Mouse (Mus musculus) gastrocnemius, adult 2 months (tissue): ENCODE measurements around the gene Ugt3a1. TPM values are rescaled to one million over a fixed set of nuclear protein-coding genes. Genes with fewer than 3 reads are reported as not detected.
"Not testable (repeated sequence)": the region's sequence is repeated elsewhere in the genome, so short reads cannot be mapped to it uniquely, and the experiment has no call there.

Experiments
- DNase-seq: peaks from one replicate; pipeline ENCODE4 v3.0.0; 2022
- H3K27ac ChIP-seq: fragments of 200-600 bp; 2 replicates; pipeline ENCODE4 v1.8.1; 2022; ENCODE audit warnings: mild to moderate bottlenecking
- H3K4me3 ChIP-seq: fragments of 200-600 bp; 2 replicates; pipeline ENCODE4 v1.8.1; 2022; ENCODE audit warnings: mild to moderate bottlenecking, moderate library complexity
- CTCF ChIP-seq: fragments of 200-600 bp; IDR thresholded peaks from 2 replicates; pipeline ENCODE4 v1.8.1; 2022; ENCODE audit warnings: antibody characterized with exemption, mild to moderate bottlenecking, moderate library complexity
- intact Hi-C: fragments of 180-260 bp; cut with DNase I; formaldehyde crosslinking; loops from one replicate; pipeline ENCODE4 v1.15.1; 2025
- long read RNA-seq, 2 experiments: library from polyadenylated mRNA; stranded (forward); transcript quantifications; one replicate each; pipeline ENCODE4 v2.0.0; 2021
- total RNA-seq, 2 experiments: library from RNA; stranded (reverse); gene quantifications; 2 replicates each; pipeline ENCODE4 v1.2.3; 2021

Gene Ugt3a1
- not detected for total RNA-seq
- long read RNA-seq, experiment 1: 0 reads
- long read RNA-seq, experiment 2: 0 reads

- TF ChIP-seq CTCF: no peak
- H3K27ac ChIP-seq: no peak within 1 kb of the TSS
- H3K4me3 ChIP-seq: no peak within 1 kb of the TSS
- no peak for DNase-seq
- intact Hi-C loops: no loop called here
Measured at GRCm38 (mm10) chr15:9276838-9277295, at the start of gene Ugt3a1. TSS of gene Ugt3a1 (plus strand) at chr15:9276888.

GRCm38 (mm10) chr15:9230917-9231316 lies 45.8 kb upstream of the Ugt3a1 start:
- intact Hi-C loops, DNase-seq, H3K4me3 ChIP-seq, H3K27ac ChIP-seq: not testable (repeated sequence)

GRCm38 (mm10) chr15:9246345-9246744 lies 30.3 kb upstream of the Ugt3a1 start:
- Histone ChIP-seq H3K4me3 (no peak overlapping the region), H3K27ac (no peak overlapping the region)
- no peak for DNase-seq
- intact Hi-C loops: no loop called here
- no peak for TF ChIP-seq CTCF

- TF ChIP-seq CTCF: no peak
- no peak for DNase-seq
- intact Hi-C loops: no loop called here
- Histone ChIP-seq H3K4me3 (no peak overlapping the region), H3K27ac (no peak overlapping the region)
Measured at GRCm38 (mm10) chr15:9252891-9253290, 23.8 kb upstream of the Ugt3a1 start.

- H3K4me3 ChIP-seq: no peak overlapping the region
- H3K27ac ChIP-seq: no peak overlapping the region
- intact Hi-C loops: no loop called here
- no peak for DNase-seq
- no peak for TF ChIP-seq CTCF
Measured at GRCm38 (mm10) chr15:9260621-9261020, 16.1 kb upstream of the Ugt3a1 start.

GRCm38 (mm10) chr15:9271876-9272275 lies 4.8 kb upstream of the Ugt3a1 start:
- H3K27ac ChIP-seq: no peak overlapping the region
- intact Hi-C loops: no loop called here
- TF ChIP-seq CTCF: no peak

GRCm38 (mm10) chr15:9279026-9279425 lies 2.3 kb downstream of the Ugt3a1 start:
- intact Hi-C loops: no loop called here
- Histone ChIP-seq H3K27ac (no peak overlapping the region), H3K4me3 (no peak overlapping the region)
- no peak for DNase-seq
- no peak for TF ChIP-seq CTCF

More at GRCm38 (mm10) chr15:9271876-9272275, 4.8 kb upstream of the Ugt3a1 start:
- H3K4me3 ChIP-seq: no peak overlapping the region
- no peak for DNase-seq

GRCm38 (mm10) chr15:9279596-9279995 lies 2.9 kb downstream of the Ugt3a1 start:
- no peak overlapping the region for H3K4me3 ChIP-seq
- DNase-seq: no peak
- no peak overlapping the region for H3K27ac ChIP-seq
- TF ChIP-seq CTCF: no peak
- intact Hi-C loops: no loop called here

GRCm38 (mm10) chr15:9283165-9283564 lies 6.5 kb downstream of the Ugt3a1 start:
- TF ChIP-seq CTCF: no peak
- no peak for DNase-seq
- Histone ChIP-seq H3K4me3 (no peak overlapping the region), H3K27ac (no peak overlapping the region)
- intact Hi-C loops: loop anchor here (10.0 kb wide), 1 partner anchor 52 kb away; the partner anchor contains the start of gene Ugt3a2

- no peak overlapping the region for H3K27ac ChIP-seq
- DNase-seq: no peak
- intact Hi-C loops: loop anchor here (10.0 kb wide), 1 partner anchor 45 kb away; the partner anchor contains the start of gene Ugt3a2
- no peak overlapping the region for H3K4me3 ChIP-seq
- peak; percentile 26; the same call in 1 of the 2 replicates for TF ChIP-seq CTCF
Measured at GRCm38 (mm10) chr15:9289660-9290059, 13.0 kb downstream of the Ugt3a1 start.

- Histone ChIP-seq H3K4me3 (no peak overlapping the region), H3K27ac (no peak overlapping the region)
- intact Hi-C loops: no loop called here
- no peak for DNase-seq
- TF ChIP-seq CTCF: no peak
Measured at GRCm38 (mm10) chr15:9305978-9306692, 29.4 kb downstream of the Ugt3a1 start.

GRCm38 (mm10) chr15:9334596-9334995 lies 57.9 kb downstream of the Ugt3a1 start:
- Histone ChIP-seq H3K27ac (no peak overlapping the region), H3K4me3 (no peak overlapping the region)
- intact Hi-C loops: loop anchor here (10.0 kb wide), 1 partner anchor 50 kb away; no protein-coding TSS in a partner anchor
- TF ChIP-seq CTCF: no peak
- DNase-seq: no peak

- TF ChIP-seq CTCF: no peak
- Histone ChIP-seq H3K27ac (no peak within 1 kb of the TSS), H3K4me3 (no peak within 1 kb of the TSS)
- intact Hi-C loops: loop anchor here (10.0 kb wide), 1 partner anchor 51 kb away; no protein-coding TSS in a partner anchor
- DNase-seq: no peak
Measured at GRCm38 (mm10) chr15:9335341-9335740, 58.7 kb downstream of the Ugt3a1 start, which contains the start of gene Ugt3a2. TSS of gene Ugt3a2 (plus strand) at chr15:9335550.
